7 mouse cellular contexts compared by ENCODE assay signal in genomic region chrX:71555415-71556114, GRCm38 (mm10). TPM values are rescaled to one million over a fixed set of nuclear protein-coding genes. Genes with fewer than 3 reads are reported as not detected.
DNase-seq lines count a peak whose midpoint lies in the region; ATAC-seq and TF ChIP-seq lines count a peak whose summit lies in the region.

TSS of gene Hmgb3 (plus strand) at chrX:71555918.

- peak within 1 kb of the TSS; percentile 91 for H3K27ac ChIP-seq in intestine, postnatal 0 days (ENCODE audit: low read depth, low read length)
- peak within 1 kb of the TSS; percentile 98 for H3K27ac ChIP-seq in midbrain, embryonic 12.5 days (replicated peaks)
- H3K27ac ChIP-seq in small intestine, adult 2 months (ENCODE audit: insufficient read depth, low read depth, low read length), result peak within 1 kb of the TSS; percentile 72

- peak; percentile 33 for TF ChIP-seq POLR2A in small intestine, adult 2 months (IDR thresholded peaks at IDR 0.05; ENCODE audit: low read depth, low read length)

- no peaks in the 10 kb centered on the region for H3K36me3 ChIP-seq in intestine, postnatal 0 days (ENCODE audit: control insufficient read depth, insufficient read depth)
- 0 out of 2 replicates have a peak, but pooled peaks cover 5% of the 10 kb centered on the region for H3K36me3 ChIP-seq in midbrain, embryonic 12.5 days
- no peaks in the 10 kb centered on the region for H3K36me3 ChIP-seq in small intestine, adult 2 months (ENCODE audit: control insufficient read depth, insufficient read depth, low read length)

- peak within 1 kb of the TSS; percentile 62 for H3K4me3 ChIP-seq in intestine, postnatal 0 days (ENCODE audit: low read depth, low read length)
- peak within 1 kb of the TSS; percentile 83 for H3K4me3 ChIP-seq in midbrain, embryonic 12.5 days
- peak within 1 kb of the TSS; percentile 94 for H3K4me3 ChIP-seq in small intestine, adult 2 months (ENCODE audit: low read depth, low read length)

- peak; percentile 83 for DNase-seq in adrenal gland, adult 8-10 months
- DNase-seq in embryo, embryonic 9.5 days (ENCODE audit: extremely low spot score), result peak; percentile 79
- no peak for DNase-seq in gonadal fat pad, adult 2 months (ENCODE audit: low read depth)
- DNase-seq in left cerebral cortex, postnatal 4 days, result peak; percentile 89

- WGBS in intestine, postnatal 0 days, result 16% methylated on average over 59 of the region's 59 CpGs
- 25% methylated on average over 59 of the region's 59 CpGs for WGBS in midbrain, embryonic 12.5 days
- WGBS in small intestine, adult 2 months, result 17% methylated on average over 58 of the region's 59 CpGs

- 0 out of 2 replicates have a peak, but pooled peaks have one; percentile 3 for TF ChIP-seq CTCF in intestine, postnatal 0 days (IDR thresholded peaks at IDR 0.05; ENCODE audit: low read depth)
- no peak for TF ChIP-seq CTCF in small intestine, adult 2 months (IDR thresholded peaks at IDR 0.05; ENCODE audit: extremely low read depth, insufficient read length, insufficient replicate concordance, low read depth, low read length)

- H3K27me3 ChIP-seq in intestine, postnatal 0 days (replicated peaks; ENCODE audit: control insufficient read depth, insufficient read depth, low read length), result no peaks in the 10 kb centered on the region
- H3K27me3 ChIP-seq in midbrain, embryonic 12.5 days, result no peaks in the 10 kb centered on the region
- H3K27me3 ChIP-seq in small intestine, adult 2 months (ENCODE audit: control insufficient read depth, insufficient read depth, low read length), result no peaks in the 10 kb centered on the region; the same call in 1 of the 2 replicates

- H3K9ac ChIP-seq in intestine, postnatal 0 days (ENCODE audit: low read depth, low read length), result peak within 1 kb of the TSS; percentile 82
- peak within 1 kb of the TSS; percentile 94 for H3K9ac ChIP-seq in midbrain, embryonic 12.5 days (replicated peaks)

- no peaks in the 10 kb centered on the region for H3K4me1 ChIP-seq in intestine, postnatal 0 days (replicated peaks; ENCODE audit: control insufficient read depth, insufficient read depth, low read length)
- no peaks in the 10 kb centered on the region for H3K4me1 ChIP-seq in midbrain, embryonic 12.5 days
- H3K4me1 ChIP-seq in small intestine, adult 2 months (ENCODE audit: control insufficient read depth, insufficient read depth, insufficient read length, low read length), result no peaks in the 10 kb centered on the region

- no peaks in the 10 kb centered on the region for H3K9me3 ChIP-seq in intestine, postnatal 0 days (ENCODE audit: control insufficient read depth)
- no peaks in the 10 kb centered on the region for H3K9me3 ChIP-seq in midbrain, embryonic 12.5 days

- ATAC-seq in intestine, postnatal 0 days, result peak; percentile 96
- peak; percentile 96 for ATAC-seq in midbrain, embryonic 12.5 days (ENCODE audit: low FRiP score, low read depth)

- H3K4me2 ChIP-seq in intestine, postnatal 0 days (replicated peaks; ENCODE audit: low read depth), result peak within 1 kb of the TSS; percentile 69
- peak within 1 kb of the TSS; percentile 57 for H3K4me2 ChIP-seq in midbrain, embryonic 12.5 days (replicated peaks)

- intact Hi-C loops in left cerebral cortex, postnatal 4 days (cut with DNase I), result no loop called here

RNA-seq across cellular contexts. Expression of gene Hmgb3, which starts in this region (rescaled TPM):
- total RNA-seq in adrenal gland, adult 8-10 months (2022), result 100 to 1,000 TPM; 168 to 275 (median 198) TPM
- 34.2 and 56.9 TPM in 2 replicates for polyA plus RNA-seq in gonadal fat pad, adult 2 months (2012; rRNA removed)
- 82.9 and 86.7 TPM in 2 replicates for polyA plus RNA-seq in intestine, postnatal 0 days (2015; fragmentation: Nextera tagmentation; extraction: Ambion mirVana)
- total RNA-seq in left cerebral cortex, postnatal 4 days (2021), result 100 to 1,000 TPM; 189 to 222 TPM
- 702 and 720 TPM in 2 replicates for polyA plus RNA-seq in midbrain, embryonic 12.5 days (2016; fragmentation: Nextera tagmentation; extraction: Ambion mirVana)
- 2.8 and 24.0 TPM in 2 replicates for polyA plus RNA-seq in small intestine, adult 2 months (2012; rRNA removed)
